Mouse (Mus musculus) heart, postnatal 0 days (tissue): ENCODE measurements around the gene Abcc4. TPM values are rescaled to one million over a fixed set of nuclear protein-coding genes. Genes with fewer than 3 reads are reported as not detected.

Source experiments
- ATAC-seq: fragments of 200-750 bp; cut with Nextera tagmentation; 2 replicates; pipeline ENCODE4 v1.8.0; 2017; ENCODE audit warnings: low read depth, moderate number of reproducible peaks, moderate library complexity; ENCODE audit not compliant: insufficient read depth
- DNase-seq: peaks from one replicate; pipeline ENCODE4 v3.0.0-alpha.2; 2016; ENCODE audit warnings: low spot score
- H3K27ac ChIP-seq: fragments of 300-500 bp; sonication (generic); 2 replicates; pipeline ENCODE4 v1.5.1; 2014; ENCODE audit warnings: low read depth, mild to moderate bottlenecking
- H3K27me3 ChIP-seq: fragments of 300-500 bp; sonication (generic); 2 replicates; pipeline ENCODE4 v1.6.1; 2014; ENCODE audit warnings: low read length, mixed read lengths; ENCODE audit not compliant: control insufficient read depth, insufficient read depth
- H3K36me3 ChIP-seq: fragments of 300-500 bp; sonication (generic); replicated peaks from 2 replicates; pipeline ENCODE4 v1.6.1; 2014; ENCODE audit warnings: low read length, mixed read lengths; ENCODE audit not compliant: control insufficient read depth, insufficient read depth
- H3K4me1 ChIP-seq: fragments of 300-500 bp; sonication (generic); 2 replicates; pipeline ENCODE4 v1.6.1; 2014; ENCODE audit warnings: antibody characterized with exemption; ENCODE audit not compliant: control insufficient read depth, insufficient read depth
- H3K4me2 ChIP-seq: fragments of 300-500 bp; sonication (generic); 2 replicates; pipeline ENCODE4 v1.6.1; 2014; ENCODE audit warnings: low read depth, mild to moderate bottlenecking, low read length, moderate library complexity
- H3K4me3 ChIP-seq: fragments of 300-500 bp; sonication (generic); 2 replicates; pipeline ENCODE4 v1.5.1; 2014; ENCODE audit warnings: low read depth, low read length
- H3K9ac ChIP-seq: fragments of 300-500 bp; sonication (generic); replicated peaks from 2 replicates; pipeline ENCODE4 v1.6.1; 2014; ENCODE audit warnings: low read depth, low read length, mixed read lengths
- H3K9me3 ChIP-seq: fragments of 300-500 bp; sonication (generic); replicated peaks from 2 replicates; pipeline ENCODE4 v1.6.1; 2016; ENCODE audit warnings: low read length; ENCODE audit not compliant: control insufficient read depth
- CTCF ChIP-seq: IDR thresholded peaks from 2 replicates; pipeline ENCODE4 v1.5.1; 2016; ENCODE audit warnings: antibody characterized with exemption, control low read depth, low read depth
- EP300 ChIP-seq: IDR thresholded peaks from 2 replicates; pipeline ENCODE4 v1.6.1; 2016; ENCODE audit warnings: antibody characterized with exemption, low read depth
- WGBS: fragments of 180-500 bp; shearing (Covaris S2); extraction: QIAGEN DNeasy Blood & Tissue Kit; methylation state at CpG from one replicate; pipeline ENCODE4 v1.1.7; 2014; 5-methylcytosine and 5-hydroxymethylcytosine counted together
- polyA plus RNA-seq: library from polyadenylated mRNA; unstranded; fragments of >200 nt; fragmentation: Nextera tagmentation; extraction: Ambion mirVana; gene quantifications from 2 replicates; pipeline ENCODE4 v1.2.1, GENCODE M21; 2015
- total RNA-seq: library from RNA; depleted of rRNA; stranded (reverse); fragments of >200 nt; gene quantifications from 2 replicates; pipeline ENCODE4 v1.2.3, GENCODE M21; 2014; ENCODE audit warnings: low replicate concordance

The Abcc4 gene
- total and polyA plus RNA-seq, 2 experiments from 2014 or later, result 0.83 to 2.0 TPM

DNA sequence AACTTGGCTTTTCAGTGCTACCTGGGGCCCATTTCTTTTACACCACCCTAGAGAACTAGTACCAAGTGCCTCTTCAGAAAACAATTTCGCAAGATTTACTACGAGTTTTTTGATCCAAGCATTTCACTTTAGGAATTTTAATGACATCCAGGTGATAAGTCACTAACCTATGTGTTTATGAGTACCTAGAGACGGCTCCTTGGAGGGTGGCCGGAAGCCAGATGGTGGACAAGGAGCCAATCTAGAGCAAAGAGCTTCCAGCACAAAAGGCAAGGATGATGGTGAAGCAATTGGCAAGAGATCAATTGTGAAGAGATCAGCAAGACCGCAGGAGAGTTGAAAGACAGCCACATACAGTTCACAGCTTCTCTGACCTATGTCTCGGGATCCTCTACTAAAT is 8.7 kb upstream of the Abcc4 start:
- DNase-seq, result no peak

DNA sequence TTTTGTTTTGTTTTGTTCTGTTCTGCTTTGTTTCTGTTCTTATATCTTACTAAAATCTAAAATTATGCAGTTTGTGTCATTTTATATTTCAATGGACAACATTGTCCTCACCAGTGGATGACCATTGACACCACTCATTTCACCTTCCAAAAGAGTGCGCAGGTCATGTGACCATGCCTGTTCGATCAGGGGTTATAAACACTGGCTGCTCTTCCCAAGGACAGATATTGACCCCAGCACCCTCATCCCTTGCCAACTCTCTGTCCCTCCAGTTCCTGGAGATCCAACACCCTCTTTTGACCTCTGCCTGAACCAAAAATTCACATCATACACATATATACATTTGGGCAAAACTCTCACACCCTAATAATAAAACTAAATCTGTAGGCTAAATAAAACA is 8.3 kb upstream of the Abcc4 start:
- Histone ChIP-seq H3K27ac (no peak overlapping the region), H3K4me3 (no peak overlapping the region), H3K27me3 (no peaks in the 10 kb centered on the region), H3K4me1 (peaks cover 12% of the 10 kb centered on the region), H3K4me2 (no peak overlapping the region), H3K9me3 (no peaks in the 10 kb centered on the region), H3K9ac (no peak overlapping the region), H3K36me3 (no peaks in the 10 kb centered on the region)
- ATAC-seq (no peak), DNase-seq (no peak)
- TF ChIP-seq CTCF, result no peak
- TF ChIP-seq EP300, result no peak
- WGBS, result 96% methylated on average over 2 of the region's 2 CpGs

More for the DNA sequence above, 8.7 kb upstream of the Abcc4 start:
- Histone ChIP-seq H3K36me3 (no peaks in the 10 kb centered on the region), H3K27me3 (no peaks in the 10 kb centered on the region), H3K9me3 (no peaks in the 10 kb centered on the region), H3K9ac (no peak overlapping the region), H3K4me2 (no peak overlapping the region), H3K4me1 (peaks cover 12% of the 10 kb centered on the region), H3K4me3 (no peak overlapping the region), H3K27ac (no peak overlapping the region)
- TF ChIP-seq CTCF (no peak), EP300 (no peak)
- no peak for ATAC-seq
- 84% methylated on average over 6 of the region's 6 CpGs for WGBS

DNA sequence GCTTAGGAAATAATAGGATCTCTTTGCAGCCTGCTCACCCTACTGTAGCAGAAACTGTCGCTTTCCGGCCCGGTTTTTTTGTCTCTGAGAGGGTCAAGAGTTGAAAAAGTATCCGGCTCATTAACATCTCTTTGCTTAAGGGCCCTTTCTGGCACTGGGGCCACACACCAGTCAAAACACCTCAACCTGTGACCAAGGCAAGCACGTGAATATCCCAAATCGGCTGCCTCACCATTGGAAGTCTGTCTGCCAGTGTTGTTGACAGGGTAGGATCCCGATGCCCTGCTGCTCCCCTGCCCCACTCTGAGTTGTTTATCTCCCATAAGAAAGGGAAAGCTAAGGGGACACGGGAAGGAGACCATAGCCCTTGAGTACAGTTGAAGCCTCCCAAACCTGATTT is 7.8 kb upstream of the Abcc4 start:
- ATAC-seq (no peak), DNase-seq (no peak)
- H3K36me3 ChIP-seq, result no peaks in the 10 kb centered on the region
- 17% methylated on average over 8 of the region's 8 CpGs for WGBS
- TF ChIP-seq EP300, result no peak
- no peak for TF ChIP-seq CTCF
- peak overlapping the region; percentile 11; the same call in 1 of the 2 replicates for H3K9ac ChIP-seq
- peaks cover 14% of the 10 kb centered on the region for H3K4me1 ChIP-seq
- H3K9me3 ChIP-seq, result no peaks in the 10 kb centered on the region
- peak overlapping the region; percentile 60 for H3K4me2 ChIP-seq
- no peaks in the 10 kb centered on the region for H3K27me3 ChIP-seq
- H3K4me3 ChIP-seq, result peak overlapping the region; percentile 34; the same call in 1 of the 2 replicates
- H3K27ac ChIP-seq, result no peak overlapping the region

DNA sequence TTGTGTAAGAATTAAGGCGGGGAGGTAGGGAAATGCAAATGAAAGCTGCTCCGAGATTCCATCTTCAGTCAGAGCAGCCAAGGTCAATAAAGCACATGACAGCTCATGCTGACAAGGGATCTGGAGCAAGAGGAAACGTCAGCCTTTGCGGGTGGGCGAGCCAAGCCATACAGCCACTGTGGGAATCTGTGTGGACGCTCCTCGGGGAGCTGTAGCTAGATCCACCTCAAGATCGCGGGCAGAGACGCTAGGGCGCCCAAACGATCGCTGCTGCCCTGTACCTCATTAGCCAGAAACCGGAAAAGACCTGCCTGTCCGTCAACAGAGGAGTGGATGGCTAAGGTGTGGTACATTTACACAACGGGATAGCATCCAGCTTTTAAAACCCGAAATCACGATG is 7.4 kb upstream of the Abcc4 start:
- ATAC-seq, result no peak
- WGBS, result 3% methylated on average over 18 of the region's 18 CpGs
- peak; percentile 56 for DNase-seq

DNA sequence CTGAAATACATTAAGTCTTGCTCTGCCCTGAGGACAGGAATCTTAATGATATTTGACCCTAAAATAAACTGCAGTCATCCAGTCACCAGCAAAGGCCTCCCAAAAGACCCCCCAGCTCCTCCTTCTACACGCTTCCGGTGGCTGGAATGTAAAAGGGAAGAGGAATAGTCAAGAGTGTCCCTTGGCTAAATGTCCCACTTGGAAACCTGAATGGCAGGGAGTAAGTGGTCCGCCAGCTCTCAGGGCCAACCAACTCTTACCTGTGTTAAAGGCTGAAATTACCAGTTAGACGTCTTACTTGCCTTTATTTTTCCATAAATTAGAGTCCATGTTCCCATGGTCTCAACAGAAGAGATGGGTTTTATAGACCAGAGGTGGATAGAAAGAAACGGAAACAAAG is 6.9 kb upstream of the Abcc4 start:
- H3K9ac ChIP-seq, result no peak overlapping the region
- TF ChIP-seq CTCF (no peak), EP300 (no peak)
- peak overlapping the region; percentile 60; the same call in 1 of the 2 replicates for H3K4me2 ChIP-seq
- H3K36me3 ChIP-seq, result no peaks in the 10 kb centered on the region
- WGBS, result 71% methylated on average over 5 of the region's 5 CpGs
- H3K27me3 ChIP-seq, result no peaks in the 10 kb centered on the region
- H3K4me3 ChIP-seq, result peak overlapping the region; percentile 34; the same call in 1 of the 2 replicates
- no peak for ATAC-seq
- peaks cover 16% of the 10 kb centered on the region for H3K4me1 ChIP-seq
- no peaks in the 10 kb centered on the region for H3K9me3 ChIP-seq
- H3K27ac ChIP-seq, result no peak overlapping the region
- DNase-seq, result no peak

More for the DNA sequence above, 7.4 kb upstream of the Abcc4 start:
- no peaks in the 10 kb centered on the region for H3K9me3 ChIP-seq
- H3K9ac ChIP-seq, result peak overlapping the region; percentile 11; the same call in 1 of the 2 replicates
- no peaks in the 10 kb centered on the region for H3K36me3 ChIP-seq
- H3K4me1 ChIP-seq, result peaks cover 16% of the 10 kb centered on the region
- H3K4me3 ChIP-seq, result peak overlapping the region; percentile 34
- H3K4me2 ChIP-seq, result peak overlapping the region; percentile 60
- no peak overlapping the region for H3K27ac ChIP-seq
- TF ChIP-seq CTCF (no peak), EP300 (no peak)
- no peaks in the 10 kb centered on the region for H3K27me3 ChIP-seq

DNA sequence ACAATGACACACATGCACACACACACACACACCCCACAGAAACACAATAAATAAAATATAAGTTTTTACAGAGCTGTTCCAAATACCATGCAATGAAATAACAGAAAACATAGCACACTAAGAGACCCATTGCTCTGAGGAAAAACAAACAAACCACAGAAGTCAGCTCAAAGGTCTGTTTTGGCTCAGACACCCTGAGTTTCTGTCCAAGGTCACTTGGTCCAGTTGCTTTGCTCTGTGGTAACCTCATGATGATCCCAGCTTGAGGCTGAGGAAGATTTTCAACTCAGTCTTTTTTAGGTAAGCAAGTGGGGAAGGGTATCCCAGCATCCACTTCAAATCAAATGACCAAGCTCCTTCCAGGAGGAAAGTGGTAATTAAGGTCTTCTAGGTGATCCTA is 4.9 kb upstream of the Abcc4 start:
- H3K27me3 ChIP-seq, result no peaks in the 10 kb centered on the region
- H3K4me2 ChIP-seq, result no peak overlapping the region
- no peaks in the 10 kb centered on the region for H3K9me3 ChIP-seq
- H3K9ac ChIP-seq, result no peak overlapping the region
- H3K27ac ChIP-seq, result no peak overlapping the region
- no peak overlapping the region for H3K4me3 ChIP-seq
- peaks cover 16% of the 10 kb centered on the region for H3K4me1 ChIP-seq
- TF ChIP-seq EP300, result no peak
- no peaks in the 10 kb centered on the region for H3K36me3 ChIP-seq
- ATAC-seq, result no peak
- no peak for DNase-seq
